Mouse (Mus musculus) lung, postnatal 0 days (tissue): Measurements from ENCODE around the gene Spink2.
"Not testable (repeated sequence)": the region's sequence is repeated elsewhere in the genome, so short reads cannot be mapped to it uniquely, and the experiment has no call there.

Experiments used
- CTCF ChIP-seq: IDR thresholded peaks from 2 replicates; pipeline ENCODE4 v1.5.1; 2016; ENCODE audit warnings: antibody characterized with exemption, mild to moderate bottlenecking
- EP300 ChIP-seq: IDR thresholded peaks from 2 replicates; pipeline ENCODE4 v1.6.1; 2016; ENCODE audit warnings: antibody characterized with exemption, mild to moderate bottlenecking, control low read depth

DNA sequence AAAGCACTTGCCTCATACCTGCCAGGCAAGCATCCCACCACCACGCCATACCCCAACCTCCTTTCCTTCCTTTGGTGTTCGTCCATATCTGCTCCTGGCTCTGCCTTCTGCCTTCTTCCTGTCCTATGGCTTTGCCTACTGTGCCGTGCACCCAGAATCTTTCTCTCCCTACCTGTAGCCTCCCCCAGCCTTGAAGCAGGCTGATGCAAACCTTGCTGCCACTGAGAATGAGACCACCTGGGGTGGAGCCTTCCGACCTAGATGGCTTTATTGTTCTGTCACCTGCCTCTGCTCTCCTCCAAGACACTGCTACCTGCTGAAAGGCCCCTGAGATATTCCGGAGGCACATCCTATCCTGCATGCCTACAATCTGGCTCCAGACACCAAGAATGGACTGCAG lies 27.4 kb downstream of the Spink2 start:
- TF ChIP-seq CTCF, EP300: not testable (repeated sequence)
